Mouse (Mus musculus) mature B cell (primary cell): ENCODE data around the gene Slc25a23.

Experiments
- in situ Hi-C: fragments of 300-500 bp; cut with MboI; formaldehyde crosslinking; loops from 2 replicates; pipeline ENCODE4 v1.14.3; 2019

Gene Slc25a23

GRCm38 (mm10) chr17:57019693-57020092 lies 40.0 kb downstream of the Slc25a23 start:
- in situ Hi-C loops, result no loop called here

GRCm38 (mm10) chr17:57012245-57012795 lies 47.3 kb downstream of the Slc25a23 start:
- in situ Hi-C loops, result no loop called here

GRCm38 (mm10) chr17:57011236-57012141 lies 48.2 kb downstream of the Slc25a23 start, which contains the start of the genes Gtf2f1 and Gm17949:
Gtf2f1 (minus strand) TSS chr17:57011288.
Gm17949 (plus strand) TSS chr17:57011469.
- in situ Hi-C loops, result no loop called here

GRCm38 (mm10) chr17:57010911-57011235 lies 48.8 kb downstream of the Slc25a23 start:
- in situ Hi-C loops, result no loop called here

- in situ Hi-C loops, result no loop called here
Observed at GRCm38 (mm10) chr17:57007137-57007905, 52.3 kb downstream of the Slc25a23 start.

- in situ Hi-C loops, result no loop called here
Observed at GRCm38 (mm10) chr17:57003994-57004393, 55.7 kb downstream of the Slc25a23 start.

GRCm38 (mm10) chr17:57001228-57001627 lies 58.4 kb downstream of the Slc25a23 start:
- in situ Hi-C loops, result no loop called here

- in situ Hi-C loops, result loop anchor here (5.0 to 10.0 kb wide), 2 partner anchors 167 to 335 kb away; no protein-coding TSS in a partner anchor
Observed at GRCm38 (mm10) chr17:56999968-57000609, 59.6 kb downstream of the Slc25a23 start, which contains the start of gene Pspn. Pspn (minus strand) TSS chr17:57000018.

GRCm38 (mm10) chr17:56999414-56999813 lies 60.2 kb downstream of the Slc25a23 start:
- in situ Hi-C loops, result loop anchor here (5.0 to 10.0 kb wide), 2 partner anchors 168 to 335 kb away; no protein-coding TSS in a partner anchor

- in situ Hi-C loops, result loop anchor here (5.0 to 10.0 kb wide), 2 partner anchors 170 to 338 kb away; no protein-coding TSS in a partner anchor
Observed at GRCm38 (mm10) chr17:56997029-56997667, 62.5 kb downstream of the Slc25a23 start, which contains the start of gene Alkbh7. Alkbh7 (plus strand) TSS chr17:56997339.

- in situ Hi-C loops, result loop anchor here (5.0 to 10.0 kb wide), 2 partner anchors 171 to 338 kb away; no protein-coding TSS in a partner anchor
Observed at GRCm38 (mm10) chr17:56996506-56996905, 63.2 kb downstream of the Slc25a23 start.

GRCm38 (mm10) chr17:56995046-56995445 lies 64.6 kb downstream of the Slc25a23 start:
- in situ Hi-C loops, result loop anchor here (5.0 to 10.0 kb wide), 2 partner anchors 172 to 340 kb away; no protein-coding TSS in a partner anchor
